Mouse (Mus musculus) adrenal gland, postnatal 36 days (tissue): ENCODE results near the gene Ankrd28. TPM values are rescaled to one million over a fixed set of nuclear protein-coding genes. Genes with fewer than 3 reads are reported as not detected.

Source experiments
- DNase-seq, 2 experiments: peaks; one replicate each; pipeline ENCODE4 v3.0.0; 2021; ENCODE audit warnings: mixed read lengths in 1 of 2
- total RNA-seq, 2 experiments: library from RNA; stranded (reverse); gene quantifications; 2 replicates each; pipeline ENCODE4 v1.2.3; 2021

The Ankrd28 gene
- total RNA-seq, 2 experiments from 2014 or later, result 17.0 to 27.0 TPM

GRCm38 (mm10) chr14:31715669-31716068 is 114.8 kb downstream of the Ankrd28 start:
- no peak for DNase-seq

- no peak for DNase-seq
Observed at GRCm38 (mm10) chr14:31709343-31709742, 121.1 kb downstream of the Ankrd28 start.

GRCm38 (mm10) chr14:31700376-31700775 is 130.1 kb downstream of the Ankrd28 start:
- no peak for DNase-seq

GRCm38 (mm10) chr14:31697755-31698154 is 132.7 kb downstream of the Ankrd28 start:
- no peak for DNase-seq

GRCm38 (mm10) chr14:31697346-31697745 is 133.1 kb downstream of the Ankrd28 start:
- DNase-seq, result no peak

- DNase-seq, result no peak
Observed at GRCm38 (mm10) chr14:31696985-31697303, 133.5 kb downstream of the Ankrd28 start.

GRCm38 (mm10) chr14:31696206-31696984 is 134.1 kb downstream of the Ankrd28 start:
- no peak for DNase-seq

- DNase-seq, result no peak
Observed at GRCm38 (mm10) chr14:31692536-31692935, 137.9 kb downstream of the Ankrd28 start.

- DNase-seq, result no peak
Observed at GRCm38 (mm10) chr14:31686231-31686630, 144.2 kb downstream of the Ankrd28 start.

- DNase-seq, result no peak
Observed at GRCm38 (mm10) chr14:31685680-31686079, 144.8 kb downstream of the Ankrd28 start.

- DNase-seq, result no peak
Observed at GRCm38 (mm10) chr14:31684343-31685040, 146.0 kb downstream of the Ankrd28 start.

- DNase-seq, result no peak
Observed at GRCm38 (mm10) chr14:31683610-31684009, 146.8 kb downstream of the Ankrd28 start.

- DNase-seq, result no peak
Observed at GRCm38 (mm10) chr14:31681931-31682555, 148.4 kb downstream of the Ankrd28 start.

GRCm38 (mm10) chr14:31681291-31681690 is 149.2 kb downstream of the Ankrd28 start:
- DNase-seq, result no peak

- no peak for DNase-seq
Observed at GRCm38 (mm10) chr14:31680656-31681055, 149.8 kb downstream of the Ankrd28 start.

- DNase-seq, result no peak
Observed at GRCm38 (mm10) chr14:31671635-31672320, 158.7 kb downstream of the Ankrd28 start.

GRCm38 (mm10) chr14:31669642-31670490 is 160.6 kb downstream of the Ankrd28 start:
- peak in 1 of 2 experiments; percentile 58 for DNase-seq

- DNase-seq, result peak; percentile 88 to 92
Observed at GRCm38 (mm10) chr14:31669161-31669611, 161.3 kb downstream of the Ankrd28 start.

- no peak for DNase-seq
Observed at GRCm38 (mm10) chr14:31668326-31668725, 162.1 kb downstream of the Ankrd28 start.

- no peak for DNase-seq
Observed at GRCm38 (mm10) chr14:31667741-31668140, 162.7 kb downstream of the Ankrd28 start.

- DNase-seq, result no peak
Observed at GRCm38 (mm10) chr14:31666931-31667705, 163.3 kb downstream of the Ankrd28 start.
